Mouse (Mus musculus) embryonic fibroblast, embryonic 13.5 days (primary cell): ENCODE data around the gene Grin2a.

Source experiments
- CTCF ChIP-seq: IDR thresholded peaks from 2 replicates; pipeline ENCODE4 v1.5.1; 2011; ENCODE audit warnings: mild to moderate bottlenecking, control low read depth, low read length, moderate library complexity, borderline replicate concordance; ENCODE audit not compliant: insufficient read depth
- POLR2A ChIP-seq: IDR thresholded peaks from 2 replicates; pipeline ENCODE4 v1.6.1; 2011; ENCODE audit warnings: low read depth, mild to moderate bottlenecking, control low read depth, low read length, moderate library complexity

- no peak for TF ChIP-seq CTCF
- TF ChIP-seq POLR2A = no peak
Observed at GRCm38 (mm10) chr16:9994951-9995813, at the start of gene Grin2a.
